Mouse (Mus musculus) gonadal fat pad, adult 2 months (tissue): ENCODE results near the gene Pla2g4b. TPM values are rescaled to one million over a fixed set of nuclear protein-coding genes. Genes with fewer than 3 reads are reported as not detected.
A peak's percentile ranks its signal among the peaks of the same experiment; 100 is the strongest.

Experiments
- DNase-seq: peaks from one replicate; pipeline ENCODE4 v3.0.0-alpha.2; 2012; ENCODE audit warnings: low read depth
- polyA plus RNA-seq: library from polyadenylated mRNA; depleted of rRNA; stranded (reverse); fragments of >200 nt; gene quantifications from 2 replicates; pipeline ENCODE4 v1.2.3, GENCODE M21; 2012; rRNA removed

Gene Pla2g4b
- polyA plus RNA-seq = 1.3 and 2.6 TPM in 2 replicates

DNA sequence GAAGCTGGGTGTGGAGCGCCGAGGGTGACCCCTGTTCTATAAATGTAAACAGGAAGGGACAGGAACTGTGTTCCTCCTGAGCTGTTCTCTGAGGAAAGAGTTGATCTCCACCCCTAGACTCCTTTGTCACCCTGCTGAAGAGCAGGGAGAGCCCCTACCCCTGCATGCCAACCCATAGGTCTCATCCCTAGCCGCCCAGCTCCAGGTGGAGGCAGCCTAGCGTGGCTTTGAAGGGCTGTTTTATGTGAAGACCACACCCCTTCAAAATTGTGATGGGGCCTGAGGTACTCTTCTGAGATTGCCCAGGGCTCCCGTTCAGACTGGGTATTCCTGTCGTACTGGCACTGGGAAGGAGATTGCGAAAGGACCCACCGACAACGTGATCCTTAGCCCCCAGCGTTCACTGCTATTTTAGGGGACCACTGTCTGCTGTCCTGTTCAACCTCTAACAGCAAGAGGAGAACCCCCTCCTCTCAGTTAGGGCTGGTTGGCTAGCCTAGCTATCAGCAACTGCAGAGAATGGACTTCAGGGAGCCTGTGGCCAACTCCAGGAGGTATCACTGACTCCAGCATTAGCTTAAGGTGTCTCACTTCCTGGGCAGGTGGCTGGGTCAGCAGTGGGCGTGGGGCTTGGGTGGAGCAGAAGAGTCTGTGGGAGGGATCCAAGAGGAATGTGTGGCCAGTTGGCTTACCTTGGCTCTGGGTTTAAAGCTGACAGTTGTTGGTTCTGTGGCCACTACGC, at the start of gene Pla2g4b:
TSS of gene Pla2g4b (plus strand) at position 692 of the 742 bp plus-strand sequence.
- DNase-seq = no peak

DNA sequence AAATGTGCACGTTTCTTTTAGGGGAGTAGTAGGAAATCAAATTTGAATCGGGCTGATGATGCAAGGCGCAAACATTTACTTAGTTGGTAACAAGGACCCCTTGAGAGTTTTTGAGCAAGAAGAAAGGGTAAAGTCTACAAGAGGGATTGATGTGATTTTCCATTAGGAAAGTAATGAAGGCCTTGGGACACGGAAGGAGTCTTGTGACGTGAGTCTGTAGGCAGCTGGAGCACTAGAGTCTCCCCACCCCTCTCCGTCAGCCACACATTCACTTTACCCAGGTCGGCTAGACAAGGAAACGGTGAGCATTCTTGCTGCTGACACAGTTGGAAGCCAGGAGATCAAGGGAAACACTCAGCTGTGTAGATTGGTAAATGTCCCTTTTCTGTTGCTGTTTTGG, 47.3 kb upstream of the Pla2g4b start:
- DNase-seq = no peak

- DNase-seq = no peak
Observed at GRCm38 (mm10) chr2:119986369-119986768, 46.8 kb upstream of the Pla2g4b start.

DNA sequence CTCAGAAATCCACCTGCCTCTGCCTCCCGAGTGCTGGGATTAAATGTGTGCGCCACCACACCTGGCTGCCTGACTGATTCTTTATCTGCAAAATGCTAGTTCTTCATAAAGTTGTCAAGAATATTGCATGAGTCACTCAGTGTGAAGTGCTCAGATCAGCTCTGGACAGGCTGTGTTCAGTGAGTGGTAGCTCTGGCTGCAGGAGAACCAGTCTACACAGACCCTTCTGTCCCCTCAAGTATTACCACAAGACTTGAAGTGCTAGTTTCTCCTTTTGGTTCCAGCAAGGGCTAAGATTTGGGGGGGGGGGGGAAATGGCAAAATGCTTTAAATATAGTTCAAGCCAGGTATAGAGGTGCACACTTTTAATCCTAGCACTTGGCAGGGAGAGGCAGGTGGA, 45.8 kb upstream of the Pla2g4b start:
- DNase-seq = no peak

DNA sequence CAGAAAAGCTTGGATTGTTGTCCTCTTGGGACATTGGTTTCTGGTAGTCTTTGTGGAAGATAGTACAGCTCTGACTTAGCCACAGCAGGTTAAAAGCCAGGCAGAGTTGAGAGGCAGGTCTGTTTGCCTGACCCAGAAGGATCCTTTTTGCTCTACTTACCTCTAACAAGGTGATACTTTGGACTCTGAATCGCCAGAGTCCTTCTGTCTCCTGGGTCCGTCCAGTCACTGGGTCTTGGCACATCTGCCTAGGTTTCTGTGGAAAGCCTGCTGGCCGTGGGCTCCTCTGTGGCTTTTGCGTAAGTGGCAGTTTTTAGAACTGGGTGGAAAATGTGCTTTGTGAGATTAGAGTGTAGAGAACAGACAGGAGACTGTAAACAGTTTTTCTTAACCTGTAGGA, 44.3 kb upstream of the Pla2g4b start:
- no peak for DNase-seq

GRCm38 (mm10) chr2:119990881-119991280, 42.3 kb upstream of the Pla2g4b start:
- DNase-seq = no peak

- DNase-seq = peak; percentile 58
Observed at GRCm38 (mm10) chr2:119992349-119992748, 40.9 kb upstream of the Pla2g4b start.

DNA sequence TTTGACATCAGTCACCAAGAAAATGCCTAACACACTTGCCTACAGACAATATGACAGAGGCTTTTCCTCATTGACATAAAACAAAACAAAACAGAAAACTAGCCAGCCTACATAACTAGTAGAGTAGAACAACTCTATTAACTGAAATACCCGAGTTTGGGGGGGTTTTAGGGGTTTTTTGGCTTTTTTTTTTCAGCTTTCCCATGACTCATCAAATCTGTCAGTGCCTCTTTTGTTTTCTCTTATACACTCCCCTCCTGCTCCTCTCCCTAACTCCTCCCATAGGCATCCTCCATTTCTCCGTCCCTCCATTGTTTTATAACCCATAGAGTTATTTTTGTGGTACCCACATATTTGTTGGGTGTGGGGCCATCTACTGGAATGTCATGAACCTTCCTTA, 39.7 kb upstream of the Pla2g4b start:
- DNase-seq = no peak

DNA sequence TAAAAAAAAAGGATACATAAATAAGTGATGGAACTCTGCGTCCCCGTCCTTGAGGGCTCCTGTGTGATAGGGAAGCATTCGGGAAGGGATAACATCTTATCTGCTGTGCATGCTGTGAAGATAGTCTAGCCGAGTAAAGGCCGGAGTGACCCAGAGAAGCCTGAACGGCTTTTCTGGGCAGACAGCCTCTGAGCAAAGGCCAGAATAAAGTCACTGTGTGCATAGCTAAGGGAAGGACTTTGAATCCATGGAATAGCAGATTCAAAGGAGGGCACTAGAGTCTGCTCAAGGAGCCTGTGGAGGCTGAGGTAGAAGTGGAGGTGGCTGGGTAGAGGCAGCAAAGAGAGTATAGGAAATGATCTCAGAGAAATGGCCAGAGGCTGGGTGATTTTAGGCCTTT, 38.4 kb upstream of the Pla2g4b start:
- no peak for DNase-seq

DNA sequence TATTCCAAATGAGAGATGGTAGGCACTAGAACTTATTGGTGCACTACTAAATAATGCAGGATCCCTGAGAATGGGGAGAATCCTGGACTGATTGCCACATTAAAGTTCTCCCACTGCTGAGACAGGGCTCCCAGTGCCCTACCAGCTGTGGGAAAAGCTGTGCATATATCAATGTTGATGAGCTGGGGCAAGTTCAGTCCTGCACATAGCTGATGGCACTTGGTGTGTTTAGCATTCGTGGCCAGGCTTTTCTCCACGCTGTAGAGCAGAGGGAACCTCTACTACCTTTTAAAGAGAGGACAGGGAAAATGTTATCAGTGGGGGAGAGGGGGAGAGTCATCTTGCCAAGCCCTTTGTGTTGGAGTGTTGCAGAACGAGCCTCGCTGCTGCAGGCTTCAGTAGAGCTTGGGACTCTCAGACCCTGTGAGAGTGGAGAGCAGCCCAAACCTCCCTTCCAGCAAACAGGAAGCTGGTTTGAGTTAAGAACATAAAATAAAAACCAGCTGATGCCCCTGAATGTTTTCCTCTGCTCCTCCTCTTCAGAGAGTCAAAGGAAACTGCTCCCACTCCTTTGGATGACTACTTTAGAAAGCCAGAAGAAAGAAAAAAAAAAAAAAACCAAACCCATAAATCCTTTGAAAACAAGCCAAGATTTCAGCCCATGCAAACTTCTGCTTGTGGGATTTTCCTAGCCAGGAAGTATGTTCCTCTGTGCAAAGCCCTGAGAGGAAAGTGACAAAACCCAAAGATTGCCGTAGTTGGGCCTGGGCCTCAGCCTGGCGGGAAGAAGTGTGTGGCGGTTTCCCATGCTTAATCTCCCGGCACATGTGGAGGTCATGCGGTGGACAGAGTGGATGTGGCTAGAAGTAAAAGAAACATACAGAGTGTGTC, 37.6 kb upstream of the Pla2g4b start:
- peak; percentile 63 for DNase-seq

DNA sequence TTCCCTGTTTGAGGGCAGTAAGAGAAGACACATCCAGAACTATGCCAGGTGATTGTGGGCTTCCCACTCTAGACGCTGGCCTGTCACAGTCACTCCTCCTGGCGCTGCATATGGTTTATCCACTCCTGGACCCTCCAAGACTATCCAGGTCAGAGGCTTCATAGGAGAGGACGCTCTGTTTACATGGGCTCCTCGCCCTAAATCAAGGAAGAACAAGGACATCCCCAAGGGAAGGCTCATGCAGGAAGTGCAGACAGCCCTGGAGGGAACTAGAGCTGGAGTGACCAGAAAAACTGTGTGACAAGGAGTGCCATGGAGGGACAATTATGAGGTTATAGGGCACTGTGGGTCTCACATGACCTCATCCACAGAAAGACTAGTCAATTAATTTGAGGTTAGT, 35.9 kb upstream of the Pla2g4b start:
- no peak for DNase-seq

GRCm38 (mm10) chr2:119999731-120000130, 33.5 kb upstream of the Pla2g4b start:
- DNase-seq = no peak

GRCm38 (mm10) chr2:120000882-120001584, 32.2 kb upstream of the Pla2g4b start:
- no peak for DNase-seq

- DNase-seq = no peak
Observed at GRCm38 (mm10) chr2:120001956-120002355, 31.3 kb upstream of the Pla2g4b start.

GRCm38 (mm10) chr2:120003970-120004369, 29.2 kb upstream of the Pla2g4b start:
- no peak for DNase-seq

DNA sequence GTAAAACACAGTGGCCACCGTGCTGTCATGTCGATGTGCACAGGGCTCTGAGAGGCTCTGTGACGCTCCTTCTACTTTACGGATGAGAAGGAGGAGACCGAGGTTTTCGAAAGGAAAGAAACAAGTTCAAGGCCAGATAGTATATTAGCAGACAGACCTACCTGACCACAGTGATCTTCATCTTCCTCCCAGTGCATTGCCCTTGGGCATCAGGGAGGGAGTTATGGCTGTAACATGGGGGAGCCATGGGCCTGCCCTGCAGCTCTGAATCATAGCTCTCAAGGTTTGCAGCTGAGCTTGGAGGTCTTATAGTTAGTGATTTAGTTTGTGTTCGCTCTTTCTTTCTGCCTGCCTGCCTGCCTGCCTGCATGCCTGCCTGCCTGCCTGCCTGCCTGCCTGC, 26.5 kb upstream of the Pla2g4b start:
- DNase-seq = no peak

GRCm38 (mm10) chr2:120007680-120008210, 25.5 kb upstream of the Pla2g4b start:
- DNase-seq = peak; percentile 71

- no peak for DNase-seq
Observed at GRCm38 (mm10) chr2:120008672-120009071, 24.5 kb upstream of the Pla2g4b start.

DNA sequence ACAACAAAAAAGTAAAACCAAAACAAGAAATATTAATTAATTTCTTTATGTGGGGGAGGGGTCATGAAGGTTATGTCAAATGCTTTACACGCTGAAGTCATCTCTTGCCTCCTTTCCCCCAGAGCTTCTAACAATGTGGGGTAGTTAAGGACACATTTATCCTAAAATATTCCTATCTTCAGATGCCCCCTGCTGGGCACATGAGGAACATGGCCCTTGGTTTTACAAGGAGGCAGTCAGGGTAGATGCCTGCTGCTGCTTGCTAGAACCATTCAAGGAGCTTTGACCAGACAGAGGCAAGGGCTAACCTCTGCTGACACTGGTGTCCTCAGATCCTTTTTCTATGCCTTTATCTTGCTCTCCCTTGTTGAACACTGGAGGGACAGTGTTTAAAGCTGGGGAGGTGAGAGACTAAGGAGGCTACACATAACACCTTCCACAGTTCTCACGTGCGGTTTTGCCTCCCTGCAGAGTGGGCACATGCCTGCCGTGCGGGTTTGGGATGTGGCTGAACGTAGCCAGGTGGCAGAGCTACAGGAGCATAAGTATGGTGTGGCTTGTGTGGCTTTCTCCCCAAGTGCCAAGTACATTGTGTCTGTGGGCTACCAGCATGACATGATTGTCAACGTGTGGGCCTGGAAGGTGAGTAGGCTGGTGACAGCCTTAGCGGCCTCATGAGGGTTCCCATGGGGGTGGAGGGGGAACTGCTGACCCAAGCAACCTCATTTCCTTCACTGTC, 21.6 kb upstream of the Pla2g4b start:
- DNase-seq = no peak

DNA sequence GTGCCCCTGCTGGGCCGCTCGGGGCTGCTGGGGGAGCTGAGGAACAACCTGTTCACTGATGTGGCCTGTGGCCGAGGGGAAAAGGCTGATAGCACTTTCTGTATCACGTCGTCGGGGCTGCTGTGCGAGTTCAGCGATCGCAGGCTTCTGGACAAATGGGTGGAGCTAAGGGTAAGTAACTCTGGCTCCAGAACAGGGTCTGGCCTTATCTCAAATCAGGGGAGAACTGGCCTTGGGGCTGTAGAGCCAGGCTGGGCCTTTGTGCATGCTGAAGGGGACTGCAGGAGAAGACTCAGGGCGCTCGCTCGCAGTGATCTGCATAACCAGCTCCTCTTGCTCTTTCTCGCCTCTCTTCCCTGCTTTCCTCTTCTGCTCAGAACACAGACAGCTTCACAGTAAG, 20.3 kb upstream of the Pla2g4b start:
- DNase-seq = no peak

GRCm38 (mm10) chr2:120013831-120014486, 19.3 kb upstream of the Pla2g4b start:
- DNase-seq = no peak
